Mouse (Mus musculus) embryo, embryonic 10 days (tissue): ENCODE data around the gene Tbc1d17.

Experiments used
- DNase-seq: peaks from one replicate; pipeline ENCODE4 v3.0.0-alpha.2; 2015; ENCODE audit warnings: low spot score

Gene Tbc1d17

DNA sequence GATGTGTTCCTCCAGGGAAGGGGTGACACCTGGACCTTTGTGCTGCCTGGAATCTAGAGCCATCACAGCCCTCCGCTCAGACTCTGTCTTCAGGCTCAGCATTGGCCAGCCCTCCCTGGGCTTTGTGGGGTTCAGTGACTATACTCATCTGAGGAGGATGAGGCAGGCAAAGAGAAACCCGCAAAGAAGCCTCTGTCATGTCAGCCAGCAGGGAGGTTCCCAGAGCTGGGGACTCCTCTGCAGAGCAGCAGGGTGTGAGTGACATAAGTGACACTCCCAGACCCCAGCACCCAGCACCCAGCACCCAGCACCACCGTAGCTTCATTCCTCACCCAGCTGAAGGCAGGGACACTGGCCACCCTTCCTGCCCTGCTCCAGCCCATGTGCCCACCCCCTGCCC is 59.3 kb downstream of the Tbc1d17 start:
- no peak for DNase-seq
